Mouse (Mus musculus): ENCODE results near the gene Acsm2. TPM values are rescaled to one million over a fixed set of nuclear protein-coding genes. Genes with fewer than 3 reads are reported as not detected.

Gene Acsm2
- total RNA-seq, 1 experiment from 2014 or later: not detected

- ATAC-seq (replicated peaks; ENCODE audit: insufficient number of reproducible peaks, low FRiP score, low TSS enrichment, poor library complexity, severe bottlenecking): no peak
Observed at GRCm38 (mm10) chr7:119642307-119642706, 88.2 kb downstream of the Acsm2 start.

Other genes starting within 250 kb of the Acsm2 start
- gene Gp2, start 95.1 kb upstream of the Acsm2 start, total RNA-seq (2017): not detected in 3 replicates
- gene Umod, start 75.1 kb upstream of the Acsm2 start, total RNA-seq (2017): not detected in 3 replicates
- not detected in 3 replicates for gene Acsm5, start 34.9 kb upstream of the Acsm2 start, total RNA-seq (2017)
- gene Pdilt, start 30.9 kb upstream of the Acsm2 start, total RNA-seq (2017): 0.29 to 0.48 TPM in 2 of 3 replicates, not detected in the other
- not detected in 3 replicates for gene Acsm1, start 52.7 kb downstream of the Acsm2 start, total RNA-seq (2017)
- not detected in 3 replicates for gene Acsm4, start 135.7 kb downstream of the Acsm2 start, total RNA-seq (2017)
- gene Thumpd1, start 166.5 kb downstream of the Acsm2 start, total RNA-seq (2017): 56.5 to 59.0 TPM (median 58.3 TPM) in 3 replicates
- gene Acsm3, start 206.6 kb downstream of the Acsm2 start, total RNA-seq (2017): 1.6 TPM in 1 of 3 replicates, not detected in the others
- 9.6 to 61.3 TPM (median 56.9 TPM) in 3 replicates for gene Rexo5, start 239.7 kb downstream of the Acsm2 start, total RNA-seq (2017)
- gene Eri2, start 239.7 kb downstream of the Acsm2 start, total RNA-seq (2017): 1.6 to 4.3 TPM (median 2.9 TPM) in 3 replicates